Mouse (Mus musculus): ENCODE measurements around the gene Kcne1. TPM values are rescaled to one million over a fixed set of nuclear protein-coding genes. Genes with fewer than 3 reads are reported as not detected.
A peak's percentile ranks its signal among the peaks of the same experiment; 100 is the strongest.

The Kcne1 gene
- polyA plus RNA-seq, 1 experiment from 2014 or later, result 0.32 TPM

- Histone ChIP-seq H3K4me3 (ENCODE audit: low read depth, low read length) (no peak overlapping the region), H3K27me3 (ENCODE audit: control insufficient read depth, insufficient read depth, low read length) (no peaks in the 10 kb centered on the region), H3K27ac (ENCODE audit: low read depth, low read length) (no peak overlapping the region), H3K9ac (ENCODE audit: low read depth, low read length) (no peak overlapping the region), H3K4me2 (replicated peaks; ENCODE audit: low read depth, low read length) (no peak overlapping the region), H3K9me3 (ENCODE audit: control insufficient read depth, low read length) (no peaks in the 10 kb centered on the region), H3K36me3 (ENCODE audit: control insufficient read depth, insufficient read depth, low read length) (peaks cover 3% of the 10 kb centered on the region; the same call in 1 of the 2 replicates), H3K4me1 (replicated peaks; ENCODE audit: control insufficient read depth, insufficient read depth, low read length) (peaks cover 6% of the 10 kb centered on the region; the same call in 1 of the 2 replicates)
- WGBS, result 43% methylated on average over 10 of the region's 10 CpGs
- DNase-seq (ENCODE audit: low spot score) (no peak), ATAC-seq (ENCODE audit: low FRiP score) (no peak)
Measured at GRCm38 (mm10) chr16:92397745-92398573, 38.7 kb upstream of the Kcne1 start.

GRCm38 (mm10) chr16:92393732-92394131 lies 34.5 kb upstream of the Kcne1 start:
- ATAC-seq (ENCODE audit: low FRiP score) (no peak), DNase-seq (ENCODE audit: low spot score) (no peak)
- 99% methylated on average over 3 of the region's 3 CpGs for WGBS
- H3K9me3 ChIP-seq (ENCODE audit: control insufficient read depth, low read length), result no peaks in the 10 kb centered on the region
- H3K4me3 ChIP-seq (ENCODE audit: low read depth, low read length), result no peak overlapping the region
- no peaks in the 10 kb centered on the region for H3K27me3 ChIP-seq (ENCODE audit: control insufficient read depth, insufficient read depth, low read length)
- no peak overlapping the region for H3K4me2 ChIP-seq (replicated peaks; ENCODE audit: low read depth, low read length)
- no peaks in the 10 kb centered on the region for H3K4me1 ChIP-seq (replicated peaks; ENCODE audit: control insufficient read depth, insufficient read depth, low read length)
- H3K27ac ChIP-seq (ENCODE audit: low read depth, low read length), result no peak overlapping the region
- H3K9ac ChIP-seq (ENCODE audit: low read depth, low read length), result no peak overlapping the region
- peaks cover 5% of the 10 kb centered on the region; the same call in 1 of the 2 replicates for H3K36me3 ChIP-seq (ENCODE audit: control insufficient read depth, insufficient read depth, low read length)

- H3K27ac ChIP-seq (ENCODE audit: low read depth, low read length), result no peak overlapping the region
- H3K9me3 ChIP-seq (ENCODE audit: control insufficient read depth, low read length), result no peaks in the 10 kb centered on the region
- H3K9ac ChIP-seq (ENCODE audit: low read depth, low read length), result no peak overlapping the region
- WGBS, result 68% methylated on average over 10 of the region's 10 CpGs
- H3K4me3 ChIP-seq (ENCODE audit: low read depth, low read length), result no peak overlapping the region
- no peaks in the 10 kb centered on the region for H3K27me3 ChIP-seq (ENCODE audit: control insufficient read depth, insufficient read depth, low read length)
- DNase-seq (ENCODE audit: low spot score) (no peak), ATAC-seq (ENCODE audit: low FRiP score) (no peak)
- H3K4me2 ChIP-seq (replicated peaks; ENCODE audit: low read depth, low read length), result no peak overlapping the region
- H3K4me1 ChIP-seq (replicated peaks; ENCODE audit: control insufficient read depth, insufficient read depth, low read length), result no peaks in the 10 kb centered on the region
- no peaks in the 10 kb centered on the region; the same call in 1 of the 2 replicates for H3K36me3 ChIP-seq (ENCODE audit: control insufficient read depth, insufficient read depth, low read length)
Measured at GRCm38 (mm10) chr16:92387692-92388091, 28.4 kb upstream of the Kcne1 start.

GRCm38 (mm10) chr16:92385062-92385461 lies 25.8 kb upstream of the Kcne1 start:
- no peaks in the 10 kb centered on the region for H3K4me1 ChIP-seq (replicated peaks; ENCODE audit: control insufficient read depth, insufficient read depth, low read length)

GRCm38 (mm10) chr16:92383412-92383811 lies 24.1 kb upstream of the Kcne1 start:
- no peaks in the 10 kb centered on the region for H3K4me1 ChIP-seq (replicated peaks; ENCODE audit: control insufficient read depth, insufficient read depth, low read length)
- DNase-seq (ENCODE audit: low spot score) (no peak), ATAC-seq (ENCODE audit: low FRiP score) (no peak)
- no peak overlapping the region for H3K4me3 ChIP-seq (ENCODE audit: low read depth, low read length)
- no peak overlapping the region for H3K4me2 ChIP-seq (replicated peaks; ENCODE audit: low read depth, low read length)
- no peaks in the 10 kb centered on the region for H3K27me3 ChIP-seq (ENCODE audit: control insufficient read depth, insufficient read depth, low read length)
- H3K9me3 ChIP-seq (ENCODE audit: control insufficient read depth, low read length), result no peaks in the 10 kb centered on the region
- H3K36me3 ChIP-seq (ENCODE audit: control insufficient read depth, insufficient read depth, low read length), result no peaks in the 10 kb centered on the region
- no peak overlapping the region for H3K9ac ChIP-seq (ENCODE audit: low read depth, low read length)
- H3K27ac ChIP-seq (ENCODE audit: low read depth, low read length), result no peak overlapping the region

More at GRCm38 (mm10) chr16:92385062-92385461, 25.8 kb upstream of the Kcne1 start:
- Histone ChIP-seq H3K9ac (ENCODE audit: low read depth, low read length) (no peak overlapping the region), H3K4me2 (replicated peaks; ENCODE audit: low read depth, low read length) (no peak overlapping the region), H3K9me3 (ENCODE audit: control insufficient read depth, low read length) (no peaks in the 10 kb centered on the region), H3K27ac (ENCODE audit: low read depth, low read length) (no peak overlapping the region), H3K4me3 (ENCODE audit: low read depth, low read length) (no peak overlapping the region), H3K27me3 (ENCODE audit: control insufficient read depth, insufficient read depth, low read length) (no peaks in the 10 kb centered on the region), H3K36me3 (ENCODE audit: control insufficient read depth, insufficient read depth, low read length) (no peaks in the 10 kb centered on the region)
- WGBS, result 7% methylated on average over 2 of the region's 2 CpGs
- ATAC-seq (ENCODE audit: low FRiP score) (no peak), DNase-seq (ENCODE audit: low spot score) (peak; percentile 81)

GRCm38 (mm10) chr16:92382508-92382907 lies 23.2 kb upstream of the Kcne1 start:
- Histone ChIP-seq H3K36me3 (ENCODE audit: control insufficient read depth, insufficient read depth, low read length) (no peaks in the 10 kb centered on the region), H3K9ac (ENCODE audit: low read depth, low read length) (no peak overlapping the region), H3K4me2 (replicated peaks; ENCODE audit: low read depth, low read length) (no peak overlapping the region), H3K4me1 (replicated peaks; ENCODE audit: control insufficient read depth, insufficient read depth, low read length) (no peaks in the 10 kb centered on the region), H3K27ac (ENCODE audit: low read depth, low read length) (no peak overlapping the region), H3K9me3 (ENCODE audit: control insufficient read depth, low read length) (no peaks in the 10 kb centered on the region), H3K27me3 (ENCODE audit: control insufficient read depth, insufficient read depth, low read length) (no peaks in the 10 kb centered on the region), H3K4me3 (ENCODE audit: low read depth, low read length) (no peak overlapping the region)
- DNase-seq (ENCODE audit: low spot score), result no peak
- 54% methylated on average over 6 of the region's 6 CpGs for WGBS
- ATAC-seq (ENCODE audit: low FRiP score), result no peak

GRCm38 (mm10) chr16:92381092-92381491 lies 21.8 kb upstream of the Kcne1 start:
- no peak for ATAC-seq (ENCODE audit: low FRiP score)
- Histone ChIP-seq H3K27me3 (ENCODE audit: control insufficient read depth, insufficient read depth, low read length) (no peaks in the 10 kb centered on the region), H3K4me3 (ENCODE audit: low read depth, low read length) (no peak overlapping the region), H3K9ac (ENCODE audit: low read depth, low read length) (no peak overlapping the region), H3K36me3 (ENCODE audit: control insufficient read depth, insufficient read depth, low read length) (no peaks in the 10 kb centered on the region), H3K9me3 (ENCODE audit: control insufficient read depth, low read length) (no peaks in the 10 kb centered on the region), H3K4me1 (replicated peaks; ENCODE audit: control insufficient read depth, insufficient read depth, low read length) (no peaks in the 10 kb centered on the region), H3K27ac (ENCODE audit: low read depth, low read length) (no peak overlapping the region), H3K4me2 (replicated peaks; ENCODE audit: low read depth, low read length) (no peak overlapping the region)
- WGBS, result 82% methylated on average over 6 of the region's 6 CpGs
- DNase-seq (ENCODE audit: low spot score), result no peak

GRCm38 (mm10) chr16:92376976-92377375 lies 17.7 kb upstream of the Kcne1 start:
- H3K4me1 ChIP-seq (replicated peaks; ENCODE audit: control insufficient read depth, insufficient read depth, low read length), result 0 out of 2 replicates have a peak, but pooled peaks cover 3% of the 10 kb centered on the region
- ATAC-seq (ENCODE audit: low FRiP score), result no peak
- H3K9me3 ChIP-seq (ENCODE audit: control insufficient read depth, low read length), result no peaks in the 10 kb centered on the region
- H3K27ac ChIP-seq (ENCODE audit: low read depth, low read length), result no peak overlapping the region
- WGBS, result 94% methylated on average over 6 of the region's 6 CpGs
- H3K4me3 ChIP-seq (ENCODE audit: low read depth, low read length), result no peak overlapping the region
- no peaks in the 10 kb centered on the region for H3K36me3 ChIP-seq (ENCODE audit: control insufficient read depth, insufficient read depth, low read length)
- DNase-seq (ENCODE audit: low spot score), result no peak
- H3K4me2 ChIP-seq (replicated peaks; ENCODE audit: low read depth, low read length), result no peak overlapping the region
- no peaks in the 10 kb centered on the region for H3K27me3 ChIP-seq (ENCODE audit: control insufficient read depth, insufficient read depth, low read length)
- no peak overlapping the region for H3K9ac ChIP-seq (ENCODE audit: low read depth, low read length)

GRCm38 (mm10) chr16:92371623-92372022 lies 12.4 kb upstream of the Kcne1 start:
- 53% methylated on average over 5 of the region's 5 CpGs for WGBS
- Histone ChIP-seq H3K4me2 (replicated peaks; ENCODE audit: low read depth, low read length) (no peak overlapping the region), H3K36me3 (ENCODE audit: control insufficient read depth, insufficient read depth, low read length) (no peaks in the 10 kb centered on the region), H3K27ac (ENCODE audit: low read depth, low read length) (no peak overlapping the region), H3K4me3 (ENCODE audit: low read depth, low read length) (no peak overlapping the region), H3K9ac (ENCODE audit: low read depth, low read length) (no peak overlapping the region), H3K27me3 (ENCODE audit: control insufficient read depth, insufficient read depth, low read length) (no peaks in the 10 kb centered on the region), H3K9me3 (ENCODE audit: control insufficient read depth, low read length) (no peaks in the 10 kb centered on the region), H3K4me1 (replicated peaks; ENCODE audit: control insufficient read depth, insufficient read depth, low read length) (peaks cover 3% of the 10 kb centered on the region; the same call in 1 of the 2 replicates)
- ATAC-seq (ENCODE audit: low FRiP score), result no peak
- no peak for DNase-seq (ENCODE audit: low spot score)
